Mouse (Mus musculus) liver (tissue): ENCODE data around the gene Gm10638.

Source experiments
- DNase-seq: peaks from one replicate; pipeline ENCODE4 v3.0.0-alpha.2; 2020; ENCODE audit warnings: mixed read lengths

The Gm10638 gene

GRCm38 (mm10) chr8:86745221-86745934 is at the start of gene Gm10638, which contains the start of gene Siah1a:
Gene Gm10638, plus strand, starts transcription at chr8:86745699.
Gene Siah1a, minus strand, starts transcription at chr8:86745934.
- DNase-seq: peak; percentile 84

- DNase-seq: no peak
Observed at GRCm38 (mm10) chr8:86695703-86696102, 49.8 kb upstream of the Gm10638 start.

GRCm38 (mm10) chr8:86698811-86699421 is 46.6 kb upstream of the Gm10638 start:
- no peak for DNase-seq

- DNase-seq: no peak
Observed at GRCm38 (mm10) chr8:86699471-86699870, 46.0 kb upstream of the Gm10638 start.

- DNase-seq: no peak
Observed at GRCm38 (mm10) chr8:86702453-86702852, 43.0 kb upstream of the Gm10638 start.

- no peak for DNase-seq
Observed at GRCm38 (mm10) chr8:86705317-86705716, 40.2 kb upstream of the Gm10638 start.

- no peak for DNase-seq
Observed at GRCm38 (mm10) chr8:86706756-86707155, 38.7 kb upstream of the Gm10638 start.

GRCm38 (mm10) chr8:86707873-86708272 is 37.6 kb upstream of the Gm10638 start:
- DNase-seq: peak; percentile 67

- DNase-seq: no peak
Observed at GRCm38 (mm10) chr8:86712594-86712993, 32.9 kb upstream of the Gm10638 start.

GRCm38 (mm10) chr8:86713407-86714188 is 31.9 kb upstream of the Gm10638 start:
- DNase-seq: no peak

- DNase-seq: no peak
Observed at GRCm38 (mm10) chr8:86718332-86718994, 27.0 kb upstream of the Gm10638 start.

- DNase-seq: no peak
Observed at GRCm38 (mm10) chr8:86719368-86719767, 26.1 kb upstream of the Gm10638 start.

- no peak for DNase-seq
Observed at GRCm38 (mm10) chr8:86720756-86721459, 24.6 kb upstream of the Gm10638 start.

- no peak for DNase-seq
Observed at GRCm38 (mm10) chr8:86721490-86721889, 24.0 kb upstream of the Gm10638 start.

- DNase-seq: no peak
Observed at GRCm38 (mm10) chr8:86726959-86727358, 18.5 kb upstream of the Gm10638 start.

GRCm38 (mm10) chr8:86728224-86728950 is 17.1 kb upstream of the Gm10638 start:
- DNase-seq: no peak

- DNase-seq: no peak
Observed at GRCm38 (mm10) chr8:86730303-86730702, 15.2 kb upstream of the Gm10638 start.

GRCm38 (mm10) chr8:86730860-86731259 is 14.6 kb upstream of the Gm10638 start:
- DNase-seq: no peak

GRCm38 (mm10) chr8:86734171-86734570 is 11.3 kb upstream of the Gm10638 start:
- no peak for DNase-seq

- DNase-seq: no peak
Observed at GRCm38 (mm10) chr8:86734954-86735353, 10.5 kb upstream of the Gm10638 start.

GRCm38 (mm10) chr8:86735446-86736111 is 9.9 kb upstream of the Gm10638 start:
- no peak for DNase-seq
